Mouse (Mus musculus): ENCODE results near the gene Msi2. TPM values are rescaled to one million over a fixed set of nuclear protein-coding genes. Genes with fewer than 3 reads are reported as not detected.
A peak's percentile ranks its signal among the peaks of the same experiment; 100 is the strongest.

Msi2 gene
- polyA plus RNA-seq, 1 experiment from 2014 or later: 16.8 TPM

DNA sequence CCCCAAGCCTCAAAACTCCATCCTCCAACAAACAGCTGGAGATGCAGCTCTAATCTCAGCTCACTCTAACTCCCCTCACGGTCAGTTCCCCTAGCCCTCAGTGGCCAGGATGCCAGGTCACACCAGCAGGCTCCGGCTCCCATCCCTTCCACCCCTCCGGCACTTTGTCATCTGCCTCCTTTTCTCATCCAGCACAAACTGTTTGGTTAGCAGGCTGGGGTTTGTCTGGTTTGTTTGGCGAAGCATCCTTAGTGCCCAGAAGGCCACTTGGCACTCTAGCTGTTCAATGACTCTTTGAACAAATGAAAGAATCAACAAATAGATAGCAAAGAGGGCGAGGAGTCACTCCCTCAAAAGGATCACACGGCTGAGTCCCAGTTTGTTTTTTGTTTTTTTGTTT is 194.8 kb downstream of the Msi2 start:
- no peaks in the 10 kb centered on the region for H3K27me3 ChIP-seq (ENCODE audit: low read depth, poor library complexity, severe bottlenecking)

GRCm38 (mm10) chr11:88522114-88522513 is 196.2 kb downstream of the Msi2 start:
- no peak for DNase-seq (ENCODE audit: low spot score)
- Histone ChIP-seq H3K36me3 (peaks cover 42% of the 10 kb centered on the region), H3K27me3 (ENCODE audit: low read depth, poor library complexity, severe bottlenecking) (no peaks in the 10 kb centered on the region), H3K4me3 (no peak overlapping the region), H3K27ac (no peak overlapping the region), H3K9me3 (replicated peaks) (no peaks in the 10 kb centered on the region), H3K4me1 (peaks cover 46% of the 10 kb centered on the region)
- whole genome bisulfite sequencing: 84% methylated on average over 5 of the region's 5 CpGs

More for the DNA sequence above, 194.8 kb downstream of the Msi2 start:
- 67% methylated on average over 6 of the region's 6 CpGs for WGBS
- Histone ChIP-seq H3K36me3 (peaks cover 30% of the 10 kb centered on the region), H3K27ac (no peak overlapping the region), H3K4me3 (no peak overlapping the region), H3K9me3 (replicated peaks) (no peaks in the 10 kb centered on the region), H3K4me1 (peaks cover 56% of the 10 kb centered on the region)
- DNase-seq (ENCODE audit: low spot score): no peak

DNA sequence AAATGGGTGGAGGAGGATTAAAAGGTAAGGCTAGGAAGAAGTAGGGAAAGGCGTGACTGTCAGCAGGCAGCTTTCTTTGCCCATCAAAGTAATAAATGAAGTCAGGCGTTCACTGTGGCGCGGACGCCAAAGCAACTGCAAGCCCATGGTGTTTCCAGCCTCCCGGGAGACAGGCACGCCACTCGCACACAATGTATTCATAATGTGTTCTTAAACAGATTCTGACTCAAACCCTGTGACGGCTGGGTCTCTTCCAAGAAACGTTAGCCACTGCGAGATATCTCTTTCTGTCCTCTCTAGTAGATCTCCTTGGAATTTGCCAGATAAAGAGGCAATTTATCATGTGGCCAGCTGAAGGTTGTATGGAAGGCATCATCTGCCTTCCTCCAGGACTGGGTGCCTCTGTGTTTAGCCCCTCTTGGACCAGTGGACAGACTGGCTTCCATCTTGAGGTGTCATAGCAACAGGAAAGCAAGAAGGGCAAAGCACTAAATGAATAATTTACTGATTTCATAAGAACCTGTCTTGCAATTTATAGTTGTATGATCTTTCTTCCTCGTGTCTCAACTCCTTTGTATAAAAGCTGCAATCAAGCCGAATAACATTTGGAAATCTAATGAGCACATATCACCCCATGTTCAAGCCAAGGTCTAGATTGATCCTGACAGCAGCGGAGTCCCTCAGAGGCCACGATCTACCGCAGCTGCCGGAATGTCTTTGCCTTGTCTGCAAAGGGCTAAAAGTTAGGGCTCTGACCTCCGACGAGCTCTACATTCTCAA is 197.2 kb downstream of the Msi2 start:
- peaks cover 45% of the 10 kb centered on the region for H3K4me1 ChIP-seq
- no peak for DNase-seq (ENCODE audit: low spot score)
- no peak overlapping the region for H3K27ac ChIP-seq
- 92% methylated on average over 19 of the region's 19 CpGs for WGBS
- H3K9me3 ChIP-seq (replicated peaks): no peaks in the 10 kb centered on the region
- H3K27me3 ChIP-seq (ENCODE audit: low read depth, poor library complexity, severe bottlenecking): no peaks in the 10 kb centered on the region
- peaks cover 43% of the 10 kb centered on the region for H3K36me3 ChIP-seq
- H3K4me3 ChIP-seq: no peak overlapping the region

DNA sequence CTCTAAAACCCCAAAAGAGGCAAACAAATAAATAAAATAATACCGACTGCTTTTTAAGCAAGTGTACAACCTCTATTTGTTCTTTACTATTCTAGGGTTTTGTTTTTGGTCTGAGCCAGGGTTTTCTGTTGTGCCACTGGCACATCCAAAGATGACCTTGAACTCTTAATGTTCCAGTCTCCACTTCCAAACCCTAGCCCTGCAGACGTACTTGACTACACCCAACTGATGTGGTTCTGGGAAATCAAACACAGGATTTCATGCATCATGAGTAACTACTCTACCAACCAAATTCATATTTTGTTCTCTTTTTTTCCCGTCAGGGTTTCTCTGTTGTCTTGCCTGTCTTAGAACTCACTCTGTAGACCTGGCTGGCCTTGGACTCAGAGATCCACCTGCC is 200.0 kb downstream of the Msi2 start:
- no peak overlapping the region for H3K4me3 ChIP-seq
- 90% methylated on average over 3 of the region's 3 CpGs for WGBS
- peaks cover 54% of the 10 kb centered on the region for H3K36me3 ChIP-seq
- no peaks in the 10 kb centered on the region for H3K9me3 ChIP-seq (replicated peaks)
- H3K27ac ChIP-seq: no peak overlapping the region
- no peak for DNase-seq (ENCODE audit: low spot score)
- peaks cover 31% of the 10 kb centered on the region for H3K4me1 ChIP-seq
- no peaks in the 10 kb centered on the region for H3K27me3 ChIP-seq (ENCODE audit: low read depth, poor library complexity, severe bottlenecking)

- Histone ChIP-seq H3K36me3 (peaks cover 45% of the 10 kb centered on the region), H3K4me1 (peaks cover 37% of the 10 kb centered on the region)
- whole genome bisulfite sequencing: 84% methylated on average over 12 of the region's 12 CpGs
Observed at GRCm38 (mm10) chr11:88516596-88517485, 201.5 kb downstream of the Msi2 start.

DNA sequence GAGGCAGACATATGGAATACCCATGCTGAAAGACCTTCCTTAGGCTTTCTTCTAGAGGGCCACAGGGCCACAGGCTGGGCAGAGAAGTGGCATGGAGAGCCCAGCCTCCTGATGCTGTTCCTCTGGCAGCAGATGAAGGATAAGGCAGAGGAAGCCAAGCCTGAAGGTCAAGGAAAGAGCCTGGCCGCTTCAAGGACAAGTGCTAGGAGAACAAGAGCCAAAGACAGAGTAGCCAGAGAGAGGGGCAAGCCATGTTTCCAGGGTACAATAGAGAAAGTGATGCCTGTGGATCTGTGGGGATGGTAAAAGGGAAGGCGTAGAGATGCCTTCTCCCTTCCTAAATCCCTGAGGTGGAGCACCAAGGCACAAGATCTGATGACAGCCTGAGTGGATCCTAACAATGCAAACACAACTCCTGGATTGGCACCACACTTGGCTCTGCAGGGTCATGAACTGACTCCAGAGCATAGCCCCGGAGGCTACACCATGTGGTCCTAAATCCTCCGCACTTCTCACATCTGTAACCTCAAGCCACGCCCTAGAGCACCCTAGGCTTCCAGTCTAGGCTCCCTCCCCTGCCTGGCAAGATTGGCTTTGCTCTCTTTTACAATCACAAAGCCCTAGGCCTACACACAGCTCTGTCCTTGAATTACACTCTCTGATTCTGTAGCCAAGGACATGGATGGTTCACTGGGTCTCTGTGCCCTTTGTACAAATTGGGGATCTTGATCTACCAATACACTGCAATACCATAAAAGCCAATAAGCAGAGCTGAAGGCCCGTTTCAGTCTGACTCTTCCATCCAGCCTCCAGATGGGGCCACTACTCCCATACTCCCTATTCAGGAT is 202.4 kb downstream of the Msi2 start:
- H3K4me1 ChIP-seq: peaks cover 37% of the 10 kb centered on the region
- 63% methylated on average over 6 of the region's 6 CpGs for WGBS

More at GRCm38 (mm10) chr11:88516596-88517485, 201.5 kb downstream of the Msi2 start:
- H3K9me3 ChIP-seq (replicated peaks): no peaks in the 10 kb centered on the region
- no peak for DNase-seq (ENCODE audit: low spot score)
- no peaks in the 10 kb centered on the region for H3K27me3 ChIP-seq (ENCODE audit: low read depth, poor library complexity, severe bottlenecking)
- no peak overlapping the region for H3K4me3 ChIP-seq
- no peak overlapping the region for H3K27ac ChIP-seq

GRCm38 (mm10) chr11:88515267-88515666 is 203.0 kb downstream of the Msi2 start:
- DNase-seq (ENCODE audit: low spot score): no peak
- peaks cover 35% of the 10 kb centered on the region for H3K36me3 ChIP-seq
- H3K27me3 ChIP-seq (ENCODE audit: low read depth, poor library complexity, severe bottlenecking): no peaks in the 10 kb centered on the region
- H3K27ac ChIP-seq: no peak overlapping the region
- H3K9me3 ChIP-seq (replicated peaks): no peaks in the 10 kb centered on the region
- peaks cover 37% of the 10 kb centered on the region for H3K4me1 ChIP-seq
- no peak overlapping the region for H3K4me3 ChIP-seq
- 89% methylated on average over 2 of the region's 2 CpGs for WGBS

More for the DNA sequence above, 202.4 kb downstream of the Msi2 start:
- peaks cover 40% of the 10 kb centered on the region for H3K36me3 ChIP-seq
- H3K4me3 ChIP-seq: no peak overlapping the region
- H3K27ac ChIP-seq: no peak overlapping the region
- no peaks in the 10 kb centered on the region for H3K9me3 ChIP-seq (replicated peaks)
- DNase-seq (ENCODE audit: low spot score): no peak
- H3K27me3 ChIP-seq (ENCODE audit: low read depth, poor library complexity, severe bottlenecking): no peaks in the 10 kb centered on the region

GRCm38 (mm10) chr11:88514151-88514926 is 204.0 kb downstream of the Msi2 start:
- H3K36me3 ChIP-seq: peaks cover 33% of the 10 kb centered on the region
- DNase-seq (ENCODE audit: low spot score): no peak
- no peak overlapping the region for H3K27ac ChIP-seq
- WGBS: 86% methylated on average over 12 of the region's 12 CpGs
- no peaks in the 10 kb centered on the region for H3K9me3 ChIP-seq (replicated peaks)
- H3K4me1 ChIP-seq: peaks cover 41% of the 10 kb centered on the region
- H3K4me3 ChIP-seq: no peak overlapping the region
- H3K27me3 ChIP-seq (ENCODE audit: low read depth, poor library complexity, severe bottlenecking): no peaks in the 10 kb centered on the region

DNA sequence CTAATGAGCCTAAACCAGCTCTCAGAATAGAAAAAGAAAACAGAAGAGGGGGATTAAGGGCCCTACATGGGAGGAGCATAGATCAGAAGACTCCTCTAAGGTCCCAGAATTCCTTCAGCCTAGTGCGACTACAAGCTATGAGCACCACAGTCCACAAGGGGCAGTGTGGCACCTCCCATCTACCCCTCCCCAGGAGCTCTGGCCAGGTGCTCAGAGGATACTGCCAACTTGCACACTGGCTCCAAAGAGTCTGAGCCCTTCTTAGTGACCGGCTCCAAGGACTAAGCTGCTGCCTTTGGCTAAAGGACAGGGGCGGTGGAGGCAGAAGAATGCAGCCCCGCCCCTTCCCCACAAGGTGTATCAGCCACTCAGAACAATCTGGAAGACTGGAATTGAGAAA is 205.7 kb downstream of the Msi2 start:
- H3K4me1 ChIP-seq: peaks cover 57% of the 10 kb centered on the region
- no peak overlapping the region for H3K4me3 ChIP-seq
- no peaks in the 10 kb centered on the region for H3K9me3 ChIP-seq (replicated peaks)
- no peak overlapping the region for H3K27ac ChIP-seq
- no peaks in the 10 kb centered on the region for H3K27me3 ChIP-seq (ENCODE audit: low read depth, poor library complexity, severe bottlenecking)
- DNase-seq (ENCODE audit: low spot score): peak; percentile 50
- WGBS: 30% methylated on average over 4 of the region's 4 CpGs
- peaks cover 17% of the 10 kb centered on the region for H3K36me3 ChIP-seq

GRCm38 (mm10) chr11:88510282-88510850 is 207.9 kb downstream of the Msi2 start:
- no peaks in the 10 kb centered on the region for H3K9me3 ChIP-seq (replicated peaks)
- H3K4me1 ChIP-seq: peaks cover 62% of the 10 kb centered on the region
- no peak overlapping the region for H3K27ac ChIP-seq
- DNase-seq (ENCODE audit: low spot score): no peak
- peaks cover 11% of the 10 kb centered on the region; the same call in 1 of the 2 replicates for H3K36me3 ChIP-seq
- 90% methylated on average over 8 of the region's 8 CpGs for WGBS
- no peaks in the 10 kb centered on the region for H3K27me3 ChIP-seq (ENCODE audit: low read depth, poor library complexity, severe bottlenecking)
- H3K4me3 ChIP-seq: no peak overlapping the region

- WGBS: 91% methylated on average over 4 of the region's 4 CpGs
- Histone ChIP-seq H3K4me3 (no peak overlapping the region), H3K27me3 (ENCODE audit: low read depth, poor library complexity, severe bottlenecking) (no peaks in the 10 kb centered on the region), H3K36me3 (peaks cover 9% of the 10 kb centered on the region; the same call in 1 of the 2 replicates), H3K4me1 (peaks cover 61% of the 10 kb centered on the region), H3K9me3 (replicated peaks) (no peaks in the 10 kb centered on the region), H3K27ac (no peak overlapping the region)
- DNase-seq (ENCODE audit: low spot score): no peak
Observed at GRCm38 (mm10) chr11:88509464-88509863, 208.8 kb downstream of the Msi2 start.
